ENCODE assay signal across 8 mouse cellular contexts in genomic region chr9:44305466-44306079, GRCm38 (mm10). TPM values are rescaled to one million over a fixed set of nuclear protein-coding genes. Genes with fewer than 3 reads are reported as not detected.
DNase-seq lines count a peak whose midpoint lies in the region; ATAC-seq and TF ChIP-seq lines count a peak whose summit lies in the region.

Gene Hinfp (minus strand): TSS chr9:44305671.

- peak; percentile 58 for TF ChIP-seq EP300 in liver, embryonic 14.5 days (IDR thresholded peaks at IDR 0.05; ENCODE audit: low read depth)
- no peak for TF ChIP-seq EP300 in stomach, postnatal 0 days (optimal IDR thresholded peaks at IDR 0.05)

- no peaks in the 10 kb centered on the region for H3K9me3 ChIP-seq in forebrain, embryonic 10.5 days
- no peaks in the 10 kb centered on the region for H3K9me3 ChIP-seq in heart, embryonic 15.5 days (replicated peaks)
- H3K9me3 ChIP-seq in liver, embryonic 14.5 days (ENCODE audit: control insufficient read depth, low read length), result no peaks in the 10 kb centered on the region
- H3K9me3 ChIP-seq in neural tube, embryonic 11.5 days (ENCODE audit: control insufficient read depth, low read length), result no peaks in the 10 kb centered on the region
- no peaks in the 10 kb centered on the region for H3K9me3 ChIP-seq in stomach, postnatal 0 days (ENCODE audit: control insufficient read depth, low read length)

- H3K27me3 ChIP-seq in forebrain, embryonic 10.5 days (ENCODE audit: poor library complexity, severe bottlenecking), result peaks cover 5% of the 10 kb centered on the region; the same call in 1 of the 2 replicates
- no peaks in the 10 kb centered on the region for H3K27me3 ChIP-seq in heart, embryonic 15.5 days
- no peaks in the 10 kb centered on the region for H3K27me3 ChIP-seq in liver, embryonic 14.5 days (ENCODE audit: control insufficient read depth, insufficient read depth, low read length)
- no peaks in the 10 kb centered on the region for H3K27me3 ChIP-seq in neural tube, embryonic 11.5 days (ENCODE audit: control insufficient read depth, insufficient read depth, low read length)
- H3K27me3 ChIP-seq in stomach, postnatal 0 days (ENCODE audit: control insufficient read depth, insufficient read depth, low read length), result no peaks in the 10 kb centered on the region

- H3K4me3 ChIP-seq in forebrain, embryonic 10.5 days, result peak within 1 kb of the TSS; percentile 87
- H3K4me3 ChIP-seq in heart, embryonic 15.5 days, result peak within 1 kb of the TSS; percentile 99
- H3K4me3 ChIP-seq in liver, embryonic 14.5 days (ENCODE audit: insufficient read depth in 1 of 2, low read depth in 2 of 2, low read length in 2 of 2), result peak within 1 kb of the TSS; percentile 71 to 86
- H3K4me3 ChIP-seq in neural tube, embryonic 11.5 days (ENCODE audit: low read depth, low read length), result peak within 1 kb of the TSS; percentile 77
- H3K4me3 ChIP-seq in stomach, postnatal 0 days (ENCODE audit: low read depth, low read length), result peak within 1 kb of the TSS; percentile 83

- peaks cover 29% of the 10 kb centered on the region for H3K4me1 ChIP-seq in forebrain, embryonic 10.5 days
- H3K4me1 ChIP-seq in heart, embryonic 15.5 days (replicated peaks), result peaks cover 14% of the 10 kb centered on the region
- H3K4me1 ChIP-seq in liver, embryonic 14.5 days (replicated peaks; ENCODE audit: control insufficient read depth in 2 of 2, insufficient read depth in 2 of 2, low read length in 1 of 2), result peaks cover 11% of the 10 kb centered on the region in 2 experiments
- H3K4me1 ChIP-seq in neural tube, embryonic 11.5 days (ENCODE audit: control insufficient read depth, insufficient read depth, low read length), result peaks cover 6% of the 10 kb centered on the region; the same call in 1 of the 2 replicates
- no peaks in the 10 kb centered on the region for H3K4me1 ChIP-seq in stomach, postnatal 0 days (replicated peaks; ENCODE audit: control insufficient read depth, insufficient read depth)

- peak within 1 kb of the TSS; percentile 78 for H3K4me2 ChIP-seq in heart, embryonic 15.5 days
- H3K4me2 ChIP-seq in liver, embryonic 14.5 days (ENCODE audit: low read depth), result peak within 1 kb of the TSS; percentile 81
- H3K4me2 ChIP-seq in neural tube, embryonic 11.5 days (ENCODE audit: low read depth), result peak within 1 kb of the TSS; percentile 55
- H3K4me2 ChIP-seq in stomach, postnatal 0 days (replicated peaks; ENCODE audit: low read depth), result peak within 1 kb of the TSS; percentile 83

- H3K9ac ChIP-seq in heart, embryonic 15.5 days, result peak within 1 kb of the TSS; percentile 97
- peak within 1 kb of the TSS; percentile 88 for H3K9ac ChIP-seq in liver, embryonic 14.5 days (replicated peaks)
- H3K9ac ChIP-seq in neural tube, embryonic 11.5 days (ENCODE audit: low read length), result peak within 1 kb of the TSS; percentile 79
- H3K9ac ChIP-seq in stomach, postnatal 0 days (ENCODE audit: low read length), result peak within 1 kb of the TSS; percentile 93

- H3K36me3 ChIP-seq in forebrain, embryonic 10.5 days (replicated peaks), result peaks cover 23% of the 10 kb centered on the region
- H3K36me3 ChIP-seq in heart, embryonic 15.5 days, result peaks cover 19% of the 10 kb centered on the region
- peaks cover 26% of the 10 kb centered on the region for H3K36me3 ChIP-seq in liver, embryonic 14.5 days (replicated peaks; ENCODE audit: control insufficient read depth, insufficient read depth, low read depth)
- H3K36me3 ChIP-seq in neural tube, embryonic 11.5 days (ENCODE audit: control insufficient read depth, insufficient read depth, low read length), result 0 out of 2 replicates have a peak, but pooled peaks cover 2% of the 10 kb centered on the region
- H3K36me3 ChIP-seq in stomach, postnatal 0 days (ENCODE audit: control insufficient read depth, insufficient read depth, low read length), result peaks cover 10% of the 10 kb centered on the region

- peak; percentile 98 for ATAC-seq in heart, embryonic 15.5 days (replicated peaks; ENCODE audit: insufficient number of reproducible peaks, insufficient read depth, low FRiP score, low read depth)
- ATAC-seq in liver, embryonic 14.5 days (ENCODE audit: insufficient read depth), result peak; percentile 99
- ATAC-seq in neural tube, embryonic 11.5 days (ENCODE audit: insufficient read depth, low FRiP score, low TSS enrichment), result peak; percentile 99
- ATAC-seq in stomach, postnatal 0 days (ENCODE audit: low FRiP score, low TSS enrichment), result peak; percentile 99

- 0 out of 2 replicates have a peak, but pooled peaks have one; percentile 28 for TF ChIP-seq CTCF in liver, embryonic 14.5 days (IDR thresholded peaks at IDR 0.05; ENCODE audit: low read depth)
- TF ChIP-seq CTCF in stomach, postnatal 0 days (IDR thresholded peaks at IDR 0.05; ENCODE audit: low read depth), result 0 out of 2 replicates have a peak, but pooled peaks have one; percentile 7

- under 1% methylated on average over 54 of the region's 54 CpGs for whole genome bisulfite sequencing in forebrain, embryonic 10.5 days
- WGBS in heart, embryonic 15.5 days, result under 1% methylated on average over 54 of the region's 54 CpGs
- under 1% methylated on average over 54 of the region's 54 CpGs for WGBS in liver, embryonic 14.5 days (ENCODE audit: insufficient replicate concordance)
- under 1% methylated on average over 54 of the region's 54 CpGs for WGBS in neural tube, embryonic 11.5 days
- under 1% methylated on average over 54 of the region's 54 CpGs for WGBS in stomach, postnatal 0 days

- H3K27ac ChIP-seq in forebrain, embryonic 10.5 days, result peak within 1 kb of the TSS; percentile 91
- H3K27ac ChIP-seq in heart, embryonic 15.5 days, result peak within 1 kb of the TSS; percentile 84
- H3K27ac ChIP-seq in liver, embryonic 14.5 days, result peak within 1 kb of the TSS; percentile 80
- H3K27ac ChIP-seq in neural tube, embryonic 11.5 days (ENCODE audit: low read depth, low read length), result 0 out of 2 replicates have a peak within 1 kb of the TSS, but pooled peaks have one; percentile 28
- peak within 1 kb of the TSS; percentile 88 for H3K27ac ChIP-seq in stomach, postnatal 0 days (replicated peaks)

- DNase-seq in CD8-positive naive resting alpha-beta T cell, adult 2 months (ENCODE audit: low read depth in 2 of 2, low spot score in 2 of 2), result peak; percentile 98
- peak; percentile 97 for DNase-seq in c-Kit-positive CD71-negative TER-119-negative erythroid progenitor cells, embryonic 14.5 days (ENCODE audit: low read depth)
- DNase-seq in forebrain, embryonic 10.5 days (ENCODE audit: extremely low spot score, low spot score), result peak; percentile 99
- peak; percentile 98 to 100 for DNase-seq in kidney, postnatal 25 days
- peak; percentile 99 for DNase-seq in liver, embryonic 14.5 days (ENCODE audit: low read depth in 3 of 3, low spot score in 3 of 3)
- DNase-seq in neural tube, embryonic 11.5 days (ENCODE audit: low spot score), result peak; percentile 99
- peak; percentile 99 for DNase-seq in stomach, postnatal 0 days (ENCODE audit: low spot score)

RNA-seq across cellular contexts. Expression of gene Hinfp, which starts in this region (rescaled TPM):
- 32.8 and 33.0 TPM in 2 replicates for polyA plus RNA-seq in forebrain, embryonic 10.5 days (2016; fragmentation: Nextera tagmentation; extraction: Ambion mirVana)
- 15.1 and 16.0 TPM in 2 replicates for polyA plus RNA-seq in heart, embryonic 15.5 days (2015; fragmentation: Nextera tagmentation; extraction: Ambion mirVana)
- polyA plus RNA-seq in liver, embryonic 14.5 days (2012; rRNA removed), result 11.8 and 13.8 TPM in 2 replicates
- 8.0 and 8.3 TPM in 2 replicates for polyA plus RNA-seq in liver, embryonic 14.5 days (2014; fragmentation: Nextera tagmentation; extraction: Ambion mirVana)
- 23.6 and 26.9 TPM in 2 replicates for polyA plus RNA-seq in neural tube, embryonic 11.5 days (2014; fragmentation: Nextera tagmentation; extraction: Ambion mirVana)
- polyA plus RNA-seq in stomach, postnatal 0 days (2015; fragmentation: Nextera tagmentation; extraction: Ambion mirVana), result 8.9 and 9.4 TPM in 2 replicates

Comparison
In these comparisons a context has a peak if more than half of its experiments do, and no peak if none do; other contexts are left out.
1. Peak in every context shown above with its lines: DNase-seq, ATAC-seq, H3K4me3 ChIP-seq and H3K27ac ChIP-seq.
2. H3K27ac ChIP-seq: peak in every context shown above with its lines; median percentile 91 in forebrain, embryonic 10.5 days; 88 in stomach, postnatal 0 days; 84 in heart, embryonic 15.5 days; 80 in liver, embryonic 14.5 days; 28 in neural tube, embryonic 11.5 days.